Mouse (Mus musculus) cerebellum, adult 2 months (tissue): ENCODE data around the gene Adgrd1.

Source experiments
- CTCF ChIP-seq: fragments of 200-500 bp; IDR thresholded peaks from 2 replicates; pipeline ENCODE4 v1.5.1; 2011; ENCODE audit warnings: low read depth, mild to moderate bottlenecking, control low read depth, low read length, moderate library complexity, borderline replicate concordance; ENCODE audit not compliant: insufficient read depth
- POLR2A ChIP-seq: fragments of 200-500 bp; IDR thresholded peaks from 2 replicates; pipeline ENCODE4 v1.6.1; 2011; ENCODE audit warnings: low read length, control low read depth, borderline replicate concordance; ENCODE audit not compliant: insufficient read depth

- TF ChIP-seq CTCF (no peak), POLR2A (no peak)
Observed at GRCm38 (mm10) chr5:129063792-129064087, 32.8 kb upstream of the Adgrd1 start.
